Mouse (Mus musculus) testis, adult 2 months (tissue): ENCODE measurements around the gene Spcs2. TPM values are rescaled to one million over a fixed set of nuclear protein-coding genes. Genes with fewer than 3 reads are reported as not detected.

Experiments
- H3K27ac ChIP-seq: fragments of 200-500 bp; 2 replicates; pipeline ENCODE4 v1.5.1; 2012; ENCODE audit warnings: low read depth, low read length; ENCODE audit not compliant: control insufficient read depth, insufficient read depth
- H3K27me3 ChIP-seq: fragments of 200-500 bp; 2 replicates; pipeline ENCODE4 v1.6.1; 2012; ENCODE audit warnings: mild to moderate bottlenecking, low read length, moderate library complexity; ENCODE audit not compliant: control insufficient read depth, insufficient read depth
- H3K36me3 ChIP-seq: fragments of 200-500 bp; 2 replicates; pipeline ENCODE4 v1.6.1; 2012; ENCODE audit warnings: mild to moderate bottlenecking, low read length; ENCODE audit not compliant: control insufficient read depth, insufficient read depth
- H3K4me1 ChIP-seq: fragments of 200-500 bp; 2 replicates; pipeline ENCODE4 v1.6.1; 2012; ENCODE audit warnings: low read length; ENCODE audit not compliant: control insufficient read depth, insufficient read depth
- H3K4me3 ChIP-seq: fragments of 200-500 bp; 2 replicates; pipeline ENCODE4 v1.5.1; 2012; ENCODE audit warnings: low read depth, mild to moderate bottlenecking, low read length, moderate library complexity, mixed read lengths; ENCODE audit not compliant: control insufficient read depth
- CTCF ChIP-seq: fragments of 200-500 bp; IDR thresholded peaks from 2 replicates; pipeline ENCODE4 v1.5.1; 2012; ENCODE audit warnings: low read depth, mild to moderate bottlenecking, inconsistent platforms, low read length, moderate library complexity; ENCODE audit not compliant: control insufficient read depth, insufficient read depth, insufficient replicate concordance
- POLR2A ChIP-seq: fragments of 200-500 bp; IDR thresholded peaks from 2 replicates; pipeline ENCODE4 v1.6.1; 2012; ENCODE audit warnings: low read depth, mild to moderate bottlenecking, inconsistent platforms, low read length, moderate library complexity; ENCODE audit not compliant: control insufficient read depth
- polyA plus RNA-seq: library from polyadenylated mRNA; depleted of rRNA; stranded (reverse); fragments of >200 nt; gene quantifications from 2 replicates; pipeline ENCODE4 v1.2.3, GENCODE M21; 2012; rRNA removed

Spcs2 gene
- polyA plus RNA-seq, 1 experiment: 204 TPM

- TF ChIP-seq POLR2A: no peak
- TF ChIP-seq CTCF: no peak
- Histone ChIP-seq H3K27me3 (no peaks in the 10 kb centered on the region), H3K4me3 (no peak overlapping the region), H3K36me3 (no peaks in the 10 kb centered on the region), H3K4me1 (no peaks in the 10 kb centered on the region; the same call in 1 of the 2 replicates), H3K27ac (no peak overlapping the region)
Observed at GRCm38 (mm10) chr7:99790816-99791215, 72.4 kb downstream of the Spcs2 start.

GRCm38 (mm10) chr7:99788563-99788962 lies 74.7 kb downstream of the Spcs2 start:
- Histone ChIP-seq H3K36me3 (no peaks in the 10 kb centered on the region), H3K27me3 (no peaks in the 10 kb centered on the region), H3K4me3 (no peak overlapping the region), H3K27ac (no peak overlapping the region), H3K4me1 (no peaks in the 10 kb centered on the region)
- TF ChIP-seq POLR2A (no peak), CTCF (no peak)

- TF ChIP-seq POLR2A (no peak), CTCF (no peak)
- Histone ChIP-seq H3K4me1 (no peaks in the 10 kb centered on the region), H3K36me3 (no peaks in the 10 kb centered on the region), H3K27me3 (no peaks in the 10 kb centered on the region), H3K27ac (no peak overlapping the region), H3K4me3 (no peak overlapping the region)
Observed at GRCm38 (mm10) chr7:99787935-99788334, 75.3 kb downstream of the Spcs2 start.

Other genes starting within 250 kb of the Spcs2 start
- 10.3 and 14.6 TPM in 2 replicates for gene Tpbgl, start 236.4 kb downstream of the Spcs2 start, polyA plus RNA-seq
- 2.0 and 2.5 TPM in 2 replicates for gene Slco2b1, start 152.1 kb downstream of the Spcs2 start, polyA plus RNA-seq
- gene Olfr520, start 133.2 kb downstream of the Spcs2 start, polyA plus RNA-seq: 0.22 TPM in 1 of 2 replicates, not detected in the other
- not detected in 2 replicates for gene Olfr521, start 100.0 kb downstream of the Spcs2 start, polyA plus RNA-seq
- gene Neu3, start 35.0 kb downstream of the Spcs2 start, polyA plus RNA-seq: 0.87 and 0.91 TPM in 2 replicates
- 268 and 301 TPM in 2 replicates for gene Xrra1, start 4.3 kb downstream of the Spcs2 start, polyA plus RNA-seq
- gene Rnf169, start 117.0 kb upstream of the Spcs2 start, polyA plus RNA-seq: 1.6 TPM in 2 replicates
- gene Chrdl2, start 142.7 kb upstream of the Spcs2 start, polyA plus RNA-seq: 0.38 and 1.2 TPM in 2 replicates